Mouse (Mus musculus): ENCODE results near the gene Taf1a.
A peak's percentile ranks its signal among the peaks of the same experiment; 100 is the strongest.
"Not testable (repeated sequence)": the region's sequence is repeated elsewhere in the genome, so short reads cannot be mapped to it uniquely, and the experiment has no call there.

Taf1a gene

GRCm38 (mm10) chr1:183388426-183389406, at the start of gene Taf1a:
Gene Taf1a, plus strand, starts transcription at chr1:183388981.
- peak; percentile 93 for DNase-seq

- not testable (repeated sequence) for DNase-seq
These were observed 45.9 kb upstream of the Taf1a start for GRCm38 (mm10) chr1:183342902-183343301.

- DNase-seq = peak; percentile 89
These were observed 43.6 kb upstream of the Taf1a start for GRCm38 (mm10) chr1:183344886-183345816.

GRCm38 (mm10) chr1:183345817-183346195, 43.0 kb upstream of the Taf1a start:
- DNase-seq = no peak

- DNase-seq = peak; percentile 77
These were observed 38.9 kb upstream of the Taf1a start for GRCm38 (mm10) chr1:183349840-183350239.

- DNase-seq = no peak
These were observed 29.9 kb upstream of the Taf1a start for GRCm38 (mm10) chr1:183358901-183359300.

- DNase-seq = no peak
These were observed 26.5 kb upstream of the Taf1a start for GRCm38 (mm10) chr1:183362301-183362700.

- DNase-seq = no peak
These were observed 25.8 kb upstream of the Taf1a start for GRCm38 (mm10) chr1:183362729-183363576.

- DNase-seq = no peak
These were observed 25.3 kb upstream of the Taf1a start for GRCm38 (mm10) chr1:183363577-183363867.

- DNase-seq = no peak
These were observed 22.4 kb upstream of the Taf1a start for GRCm38 (mm10) chr1:183366361-183366760.

- no peak for DNase-seq
These were observed 20.0 kb upstream of the Taf1a start for GRCm38 (mm10) chr1:183368601-183369400.

GRCm38 (mm10) chr1:183369427-183370014, 19.3 kb upstream of the Taf1a start, which contains the start of gene Mia3:
Gene Mia3, minus strand, starts transcription at chr1:183369553.
- peak; percentile 95 for DNase-seq

GRCm38 (mm10) chr1:183374728-183375127, 14.1 kb upstream of the Taf1a start:
- no peak for DNase-seq

- no peak for DNase-seq
These were observed 11.7 kb upstream of the Taf1a start for GRCm38 (mm10) chr1:183377045-183377444.

GRCm38 (mm10) chr1:183378321-183378941, 10.3 kb upstream of the Taf1a start:
- DNase-seq = no peak

GRCm38 (mm10) chr1:183379376-183379775, 9.4 kb upstream of the Taf1a start:
- not testable (repeated sequence) for DNase-seq

GRCm38 (mm10) chr1:183381816-183382215, 7.0 kb upstream of the Taf1a start:
- no peak for DNase-seq

GRCm38 (mm10) chr1:183382621-183383020, 6.2 kb upstream of the Taf1a start:
- no peak for DNase-seq

GRCm38 (mm10) chr1:183387421-183387820, 1.4 kb upstream of the Taf1a start:
- not testable (repeated sequence) for DNase-seq

- no peak for DNase-seq
These were observed 14.6 kb downstream of the Taf1a start for GRCm38 (mm10) chr1:183403396-183403795.
